Mouse (Mus musculus) forebrain, embryonic 14.5 days (tissue): ENCODE data around the gene Trrap. TPM values are rescaled to one million over a fixed set of nuclear protein-coding genes. Genes with fewer than 3 reads are reported as not detected.

ENCODE experiments used
- ATAC-seq: fragments of 200-750 bp; cut with Nextera tagmentation; 2 replicates; pipeline ENCODE4 v1.8.0; 2017; ENCODE audit warnings: mild to moderate bottlenecking, moderate library complexity
- DNase-seq: peaks from one replicate; pipeline ENCODE4 v3.0.0-alpha.2; 2015; ENCODE audit warnings: low spot score
- H3K27ac ChIP-seq: fragments of 300-500 bp; sonication (generic); 2 replicates; pipeline ENCODE4 v1.5.1; 2014; ENCODE audit warnings: low read depth, mild to moderate bottlenecking, control low read depth, low read length, moderate library complexity
- H3K27me3 ChIP-seq: fragments of 300-500 bp; sonication (generic); replicated peaks from 2 replicates; pipeline ENCODE4 v1.6.1; 2014; ENCODE audit warnings: low read length, control low read depth, mixed read lengths; ENCODE audit not compliant: control insufficient read depth, insufficient read depth
- H3K36me3 ChIP-seq: fragments of 300-500 bp; sonication (generic); 2 replicates; pipeline ENCODE4 v1.6.1; 2014; ENCODE audit warnings: low read length, control low read depth; ENCODE audit not compliant: control insufficient read depth, insufficient read depth
- H3K4me1 ChIP-seq: fragments of 300-500 bp; sonication (generic); 2 replicates; pipeline ENCODE4 v1.6.1; 2014; ENCODE audit warnings: antibody characterized with exemption, low read length, control low read depth; ENCODE audit not compliant: control insufficient read depth, insufficient read depth
- H3K4me2 ChIP-seq: fragments of 300-500 bp; sonication (generic); 2 replicates; pipeline ENCODE4 v1.6.1; 2014; ENCODE audit warnings: mild to moderate bottlenecking, control low read depth, low read length
- H3K4me3 ChIP-seq: fragments of 300-500 bp; sonication (generic); 2 replicates; pipeline ENCODE4 v1.5.1; 2014; ENCODE audit warnings: low read depth, low read length, control low read depth
- H3K9ac ChIP-seq: fragments of 300-500 bp; sonication (generic); 2 replicates; pipeline ENCODE4 v1.6.1; 2014; ENCODE audit warnings: mild to moderate bottlenecking, low read length, control low read depth, moderate library complexity
- H3K9me3 ChIP-seq: fragments of 300-500 bp; sonication (generic); replicated peaks from 2 replicates; pipeline ENCODE4 v1.6.1; 2016; ENCODE audit warnings: low read length, control low read depth, mixed read lengths; ENCODE audit not compliant: control insufficient read depth
- WGBS: fragments of 180-500 bp; shearing (Covaris S2); extraction: QIAGEN DNeasy Blood & Tissue Kit; methylation state at CpG from one replicate; pipeline ENCODE4 v1.1.7; 2014; 5-methylcytosine and 5-hydroxymethylcytosine counted together
- polyA plus RNA-seq: library from polyadenylated mRNA; unstranded; fragments of >200 nt; fragmentation: Nextera tagmentation; extraction: Ambion mirVana; gene quantifications from 2 replicates; pipeline ENCODE4 v1.2.1, GENCODE M21; 2014

The Trrap gene
- polyA plus RNA-seq, 1 experiment from 2014 or later, result 54.0 TPM

DNA sequence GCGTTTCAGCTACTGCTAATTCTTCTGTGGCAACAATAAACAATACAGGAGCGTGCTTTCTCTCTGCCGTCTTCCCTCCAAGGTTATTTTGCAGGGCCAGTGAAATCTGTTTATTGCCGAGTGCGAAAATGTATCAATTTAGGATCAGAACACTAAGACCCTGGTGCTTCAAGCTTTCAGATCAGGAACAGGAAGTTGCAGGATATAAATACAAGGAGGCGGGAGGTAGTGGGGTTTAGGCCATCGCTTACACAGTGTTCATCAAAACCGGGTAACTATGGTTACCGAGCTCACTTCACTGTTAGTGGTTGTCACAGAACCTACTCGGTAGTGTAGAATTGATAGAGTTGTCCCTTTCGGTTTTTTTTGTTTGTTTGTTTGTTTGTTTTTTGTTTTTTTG, 886 bp upstream of the Trrap start:
- H3K9me3 ChIP-seq, result no peaks in the 10 kb centered on the region
- peaks cover 9% of the 10 kb centered on the region for H3K4me1 ChIP-seq
- H3K4me3 ChIP-seq, result no peak overlapping the region
- DNase-seq (no peak), ATAC-seq (no peak)
- H3K27ac ChIP-seq, result no peak overlapping the region
- peaks cover 7% of the 10 kb centered on the region for H3K36me3 ChIP-seq
- H3K4me2 ChIP-seq, result no peak overlapping the region
- WGBS, result 89% methylated on average over 11 of the region's 11 CpGs
- H3K9ac ChIP-seq, result no peak overlapping the region
- 0 out of 2 replicates have a peak, but pooled peaks cover 5% of the 10 kb centered on the region for H3K27me3 ChIP-seq

DNA sequence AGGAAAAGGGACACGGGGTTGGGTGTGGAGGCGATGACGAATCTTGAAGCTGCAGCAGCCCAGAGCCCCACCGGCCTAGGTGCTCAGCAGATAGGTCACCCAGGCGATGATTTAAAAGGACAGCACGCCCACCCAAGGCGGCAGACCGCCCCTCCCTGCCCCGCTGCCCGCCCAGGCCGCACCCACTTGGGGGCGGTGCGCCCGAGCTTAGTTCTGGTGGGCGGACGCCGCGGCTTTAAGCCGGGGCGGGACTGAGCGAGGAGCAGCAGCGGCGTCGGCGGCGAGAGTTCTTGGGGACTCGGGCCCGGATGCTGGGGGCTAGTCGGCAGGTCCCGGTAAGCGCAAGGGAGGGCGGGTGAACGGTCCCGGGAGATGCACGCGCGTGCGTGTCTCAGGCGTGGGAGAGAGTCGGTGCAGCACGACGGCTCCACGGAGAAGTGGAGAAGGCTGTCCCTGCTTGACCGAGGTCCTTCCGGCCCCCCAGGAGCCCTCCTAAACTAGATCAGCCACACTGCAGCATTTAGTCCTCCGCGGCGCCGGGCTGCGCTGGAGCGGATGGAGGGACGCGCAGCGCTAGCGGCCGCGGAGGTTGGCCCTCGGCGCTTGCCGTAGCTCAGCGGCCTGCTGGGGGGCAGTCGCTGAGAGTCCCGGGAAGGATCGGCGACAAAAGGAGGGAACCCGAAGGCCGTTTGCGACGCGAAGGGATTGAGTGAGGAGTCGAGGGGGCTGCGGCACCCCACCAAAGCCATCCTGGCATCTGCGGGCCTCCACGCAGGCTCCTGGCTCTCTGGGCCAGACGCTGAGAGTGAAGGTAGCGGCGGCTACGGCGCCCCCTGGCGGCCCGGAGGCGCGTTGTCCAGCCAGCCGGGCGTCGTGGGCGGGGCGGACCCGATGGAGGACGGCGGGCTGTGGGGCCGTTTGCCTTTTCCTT, 644 bp downstream of the Trrap start:
- H3K36me3 ChIP-seq, result peaks cover 19% of the 10 kb centered on the region
- H3K27me3 ChIP-seq, result no peaks in the 10 kb centered on the region
- H3K27ac ChIP-seq, result peak overlapping the region; percentile 97
- H3K4me1 ChIP-seq, result peaks cover 9% of the 10 kb centered on the region
- ATAC-seq (peak; percentile 93), DNase-seq (peak; percentile 92)
- H3K9ac ChIP-seq, result peak overlapping the region; percentile 90
- H3K4me2 ChIP-seq, result peak overlapping the region; percentile 89
- no peaks in the 10 kb centered on the region for H3K9me3 ChIP-seq
- H3K4me3 ChIP-seq, result peak overlapping the region; percentile 75
- under 1% methylated on average over 85 of the region's 92 CpGs for WGBS

DNA sequence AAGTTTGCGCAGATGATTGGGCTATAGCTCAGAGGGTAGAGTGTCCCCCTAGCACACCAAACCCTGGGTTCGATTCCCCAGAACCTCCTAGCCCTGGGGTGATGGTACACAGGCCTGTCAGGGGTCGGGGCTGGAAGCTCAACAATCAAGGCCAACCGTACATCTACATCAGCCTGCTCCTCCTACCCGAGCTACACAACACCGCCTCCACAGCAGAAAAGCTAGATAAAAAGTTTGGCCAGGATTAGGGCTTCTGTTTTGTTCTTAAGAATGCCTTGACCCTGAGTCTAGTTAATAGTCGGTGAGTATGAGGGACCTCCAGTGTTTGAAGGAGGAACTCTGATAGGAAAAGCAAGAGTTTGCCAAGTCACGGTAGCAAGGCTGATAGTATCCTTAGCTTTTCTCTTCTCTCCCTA, 1.5 kb downstream of the Trrap start:
- peaks cover 9% of the 10 kb centered on the region for H3K4me1 ChIP-seq
- peak overlapping the region; percentile 89 for H3K4me2 ChIP-seq
- ATAC-seq, result peak; percentile 11; the same call in 1 of the 2 replicates
- H3K9ac ChIP-seq, result peak overlapping the region; percentile 90
- H3K36me3 ChIP-seq, result peaks cover 25% of the 10 kb centered on the region
- no peaks in the 10 kb centered on the region for H3K9me3 ChIP-seq
- peak overlapping the region; percentile 97; the same call in 1 of the 2 replicates for H3K27ac ChIP-seq
- peak; percentile 12 for DNase-seq
- peak overlapping the region; percentile 75 for H3K4me3 ChIP-seq
- no peaks in the 10 kb centered on the region for H3K27me3 ChIP-seq
- 31% methylated on average over 8 of the region's 8 CpGs for WGBS

DNA sequence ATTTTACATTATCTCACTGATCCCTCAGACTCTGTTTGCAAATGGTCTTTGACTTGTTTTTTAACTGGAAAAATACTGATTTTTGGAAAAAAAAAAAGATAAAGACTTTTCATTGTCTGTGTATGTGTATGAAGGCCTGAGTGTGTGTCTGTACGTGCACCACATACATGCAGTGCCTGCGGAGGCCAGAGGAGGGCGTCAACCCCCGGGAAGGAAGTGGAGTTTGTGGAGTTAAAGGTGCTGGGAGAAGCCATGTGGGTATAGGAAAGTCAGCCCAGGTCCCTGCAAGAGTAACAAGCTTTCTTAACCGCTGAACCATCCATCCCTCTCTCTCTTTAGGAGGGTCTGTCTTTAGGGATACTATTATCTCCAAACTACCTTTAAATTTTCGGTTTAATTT, 5.7 kb downstream of the Trrap start:
- no peak overlapping the region for H3K4me3 ChIP-seq
- H3K27me3 ChIP-seq, result no peaks in the 10 kb centered on the region
- peaks cover 9% of the 10 kb centered on the region for H3K4me1 ChIP-seq
- no peaks in the 10 kb centered on the region for H3K9me3 ChIP-seq
- no peak overlapping the region for H3K4me2 ChIP-seq
- DNase-seq (no peak), ATAC-seq (no peak)
- H3K36me3 ChIP-seq, result peaks cover 63% of the 10 kb centered on the region
- WGBS, result 95% methylated on average over 6 of the region's 6 CpGs
- H3K9ac ChIP-seq, result no peak overlapping the region
- H3K27ac ChIP-seq, result no peak overlapping the region

DNA sequence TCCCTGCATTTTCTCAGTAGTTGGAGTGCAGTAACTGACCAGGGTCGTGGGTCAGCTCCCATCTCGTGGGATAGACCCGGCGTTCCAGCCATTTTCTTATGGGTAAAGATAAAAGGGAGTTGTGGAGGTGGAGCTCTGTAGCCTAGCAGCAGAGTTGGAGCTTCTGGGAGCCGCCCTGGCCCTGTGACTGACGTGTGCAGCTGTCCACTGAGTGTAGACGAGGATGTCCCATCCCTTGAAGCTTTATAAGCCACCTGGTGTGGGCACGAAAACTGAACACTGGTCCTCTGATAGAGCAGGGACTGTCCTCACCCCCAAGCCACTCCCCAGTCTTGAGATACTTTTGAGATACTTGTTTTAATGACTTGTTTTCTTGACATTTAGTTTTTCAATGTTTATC, 13.1 kb downstream of the Trrap start:
- no peaks in the 10 kb centered on the region for H3K27me3 ChIP-seq
- DNase-seq (no peak), ATAC-seq (no peak)
- H3K9me3 ChIP-seq, result no peaks in the 10 kb centered on the region
- no peak overlapping the region for H3K9ac ChIP-seq
- H3K36me3 ChIP-seq, result peaks cover 100% of the 10 kb centered on the region
- H3K4me3 ChIP-seq, result no peak overlapping the region
- WGBS, result 87% methylated on average over 8 of the region's 8 CpGs
- no peaks in the 10 kb centered on the region for H3K4me1 ChIP-seq
- H3K4me2 ChIP-seq, result no peak overlapping the region
- no peak overlapping the region for H3K27ac ChIP-seq

DNA sequence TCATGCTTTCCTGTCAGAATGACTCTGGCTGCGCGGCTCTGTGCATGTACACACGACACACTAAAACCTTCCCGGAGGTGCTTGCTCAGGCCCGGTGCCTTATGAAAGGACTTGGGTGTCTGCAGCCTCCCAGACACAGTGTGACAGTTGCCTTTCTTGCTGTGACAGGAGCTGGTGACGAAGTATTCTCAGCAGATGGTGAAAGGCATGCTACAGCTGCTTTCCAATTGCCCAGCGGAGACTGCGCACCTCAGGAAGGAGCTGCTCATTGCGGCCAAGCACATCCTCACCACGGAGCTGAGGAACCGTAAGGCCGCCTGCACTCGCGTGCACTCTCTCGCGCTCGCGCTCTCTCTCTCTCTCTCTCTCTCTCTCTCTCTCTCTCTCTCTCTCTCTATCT, 18.9 kb downstream of the Trrap start:
- ATAC-seq (no peak), DNase-seq (no peak)
- Histone ChIP-seq H3K27ac (no peak overlapping the region), H3K4me2 (no peak overlapping the region), H3K9ac (no peak overlapping the region), H3K4me1 (no peaks in the 10 kb centered on the region), H3K27me3 (no peaks in the 10 kb centered on the region), H3K36me3 (peaks cover 98% of the 10 kb centered on the region), H3K9me3 (no peaks in the 10 kb centered on the region), H3K4me3 (no peak overlapping the region)
- WGBS, result 95% methylated on average over 18 of the region's 18 CpGs

DNA sequence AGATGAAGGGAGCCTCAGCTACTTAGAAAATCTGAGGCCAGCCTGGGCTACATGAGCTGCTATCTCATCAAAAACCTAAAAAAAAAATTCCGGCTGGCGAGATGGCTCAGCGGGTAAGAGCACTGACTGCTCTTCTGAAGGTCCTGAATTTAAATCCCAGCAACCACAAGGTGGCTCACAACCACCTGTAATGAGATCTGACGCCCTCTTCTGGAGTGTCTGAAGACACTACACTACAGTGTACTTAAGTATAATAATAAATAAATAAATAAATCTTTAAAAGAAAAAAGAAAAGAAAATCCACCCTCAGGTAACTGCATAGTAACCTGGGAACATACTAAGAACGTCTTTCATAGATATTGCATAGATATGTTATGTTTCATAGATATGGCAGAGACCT, 25.8 kb downstream of the Trrap start:
- Histone ChIP-seq H3K4me1 (no peaks in the 10 kb centered on the region), H3K4me3 (no peak overlapping the region), H3K9ac (no peak overlapping the region), H3K9me3 (no peaks in the 10 kb centered on the region), H3K27me3 (no peaks in the 10 kb centered on the region), H3K36me3 (peaks cover 100% of the 10 kb centered on the region), H3K27ac (no peak overlapping the region), H3K4me2 (no peak overlapping the region)
- ATAC-seq, result no peak
- no peak for DNase-seq
- 85% methylated on average over 5 of the region's 5 CpGs for WGBS

DNA sequence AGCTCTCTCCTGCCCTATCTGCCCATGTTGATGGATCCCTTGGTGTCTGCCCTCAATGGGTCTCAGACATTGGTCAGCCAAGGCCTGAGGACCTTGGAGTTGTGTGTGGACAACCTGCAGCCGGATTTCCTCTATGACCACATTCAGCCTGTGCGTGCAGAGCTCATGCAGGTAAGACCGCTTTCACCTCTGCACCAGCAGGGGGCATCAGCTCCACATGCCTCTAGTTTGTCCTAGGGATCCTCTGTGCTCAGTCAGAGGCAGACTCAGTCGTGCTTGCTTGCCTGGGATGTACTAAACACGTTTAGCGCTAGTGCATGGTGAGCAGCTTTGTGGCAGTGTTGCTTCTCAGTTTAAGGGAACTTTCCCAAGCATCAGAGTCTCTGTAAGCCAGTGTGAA, 27.2 kb downstream of the Trrap start:
- H3K4me2 ChIP-seq, result no peak overlapping the region
- peaks cover 100% of the 10 kb centered on the region for H3K36me3 ChIP-seq
- no peaks in the 10 kb centered on the region for H3K9me3 ChIP-seq
- H3K27ac ChIP-seq, result no peak overlapping the region
- ATAC-seq, result no peak
- WGBS, result 73% methylated on average over 6 of the region's 6 CpGs
- H3K9ac ChIP-seq, result no peak overlapping the region
- DNase-seq, result peak; percentile 38
- no peak overlapping the region for H3K4me3 ChIP-seq
- no peaks in the 10 kb centered on the region for H3K27me3 ChIP-seq
- no peaks in the 10 kb centered on the region for H3K4me1 ChIP-seq

DNA sequence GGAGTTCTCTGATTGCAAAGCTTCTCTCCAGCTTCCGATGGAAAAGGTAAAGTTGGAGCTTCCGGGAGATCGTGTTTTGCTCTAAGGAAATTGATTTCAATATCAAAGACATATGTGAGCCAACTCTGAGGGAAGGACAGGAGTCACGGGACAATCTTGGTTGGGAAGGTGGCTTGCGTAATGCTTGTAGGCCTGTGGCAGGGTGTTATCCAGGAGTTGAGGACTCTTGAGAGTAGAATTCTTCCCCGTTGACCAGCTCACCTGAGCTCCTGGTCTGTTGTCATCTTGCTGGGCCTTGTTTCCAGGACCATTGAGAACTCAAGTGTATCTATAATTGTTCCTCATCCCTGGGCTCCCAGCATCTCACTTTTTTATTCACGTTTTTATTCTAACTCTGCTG, 29.6 kb downstream of the Trrap start:
- no peak overlapping the region for H3K9ac ChIP-seq
- H3K36me3 ChIP-seq, result peaks cover 100% of the 10 kb centered on the region
- no peak overlapping the region for H3K27ac ChIP-seq
- ATAC-seq, result no peak
- H3K4me3 ChIP-seq, result no peak overlapping the region
- no peak for DNase-seq
- no peaks in the 10 kb centered on the region for H3K4me1 ChIP-seq
- H3K27me3 ChIP-seq, result no peaks in the 10 kb centered on the region
- no peak overlapping the region for H3K4me2 ChIP-seq
- no peaks in the 10 kb centered on the region for H3K9me3 ChIP-seq
- WGBS, result 92% methylated on average over 7 of the region's 7 CpGs
